Mouse (Mus musculus) megakaryocyte, embryonic 14.5 days (primary cell): ENCODE data around the gene Klc4.

Source experiments
- FLI1 ChIP-seq: IDR thresholded peaks from 2 replicates; pipeline ENCODE4 v1.6.1; 2012; ENCODE audit warnings: low read length, inconsistent platforms, mixed read lengths
- GATA1 ChIP-seq: IDR thresholded peaks from 3 replicates; pipeline ENCODE4 v1.6.1; 2012; ENCODE audit warnings: mixed read lengths, low read length, inconsistent platforms, borderline replicate concordance

DNA sequence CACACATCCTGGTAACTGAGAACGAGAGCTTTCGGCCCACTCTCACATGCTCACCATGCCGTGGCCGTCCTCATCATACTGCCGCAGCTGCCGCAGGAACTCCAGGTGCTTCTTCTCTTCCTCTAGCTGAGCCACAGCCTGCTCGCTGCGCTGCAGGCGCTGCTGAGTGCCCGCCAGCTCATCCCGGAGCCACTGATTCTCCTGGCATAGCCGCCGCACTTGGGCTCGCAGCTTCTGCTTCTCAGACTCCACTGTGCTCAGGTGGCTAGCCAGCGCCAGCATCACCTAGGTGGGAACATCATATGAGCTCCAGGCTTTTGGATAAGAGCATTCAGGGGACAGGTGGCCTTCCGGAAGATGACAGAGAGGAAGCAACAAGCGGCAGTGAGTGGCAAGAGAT is 3.8 kb downstream of the Klc4 start:
- no peak for TF ChIP-seq GATA1
- no peak for TF ChIP-seq FLI1
